Mouse (Mus musculus) hindbrain, embryonic 14.5 days (tissue): Measurements from ENCODE around the gene Zbtb7b. TPM values are rescaled to one million over a fixed set of nuclear protein-coding genes. Genes with fewer than 3 reads are reported as not detected.

Experiments
- ATAC-seq: fragments of 200-750 bp; cut with Nextera tagmentation; 2 replicates; pipeline ENCODE4 v1.8.0; 2017; ENCODE audit warnings: moderate number of reproducible peaks, mild to moderate bottlenecking, moderate TSS enrichment, moderate library complexity; ENCODE audit not compliant: low FRiP score
- DNase-seq: peaks from one replicate; pipeline ENCODE4 v3.0.0-alpha.2; 2015; ENCODE audit warnings: low spot score
- H3K27ac ChIP-seq: fragments of 300-500 bp; sonication (generic); 2 replicates; pipeline ENCODE4 v1.5.1; 2014; ENCODE audit warnings: mild to moderate bottlenecking, moderate library complexity
- H3K27me3 ChIP-seq: fragments of 300-500 bp; sonication (generic); 2 replicates; pipeline ENCODE4 v1.6.1; 2014; ENCODE audit warnings: mild to moderate bottlenecking, low read length, mixed read lengths; ENCODE audit not compliant: control insufficient read depth, insufficient read depth
- H3K36me3 ChIP-seq: fragments of 300-500 bp; sonication (generic); replicated peaks from 2 replicates; pipeline ENCODE4 v1.6.1; 2014; ENCODE audit not compliant: control insufficient read depth, insufficient read depth
- H3K4me1 ChIP-seq: fragments of 300-500 bp; sonication (generic); replicated peaks from 2 replicates; pipeline ENCODE4 v1.6.1; 2014; ENCODE audit warnings: antibody characterized with exemption, low read length, mixed read lengths; ENCODE audit not compliant: control insufficient read depth, insufficient read depth
- H3K4me2 ChIP-seq: fragments of 300-500 bp; sonication (generic); replicated peaks from 2 replicates; pipeline ENCODE4 v1.6.1; 2014; ENCODE audit warnings: mild to moderate bottlenecking, moderate library complexity
- H3K4me3 ChIP-seq: fragments of 300-500 bp; sonication (generic); replicated peaks from 2 replicates; pipeline ENCODE4 v1.5.1; 2014; ENCODE audit warnings: mild to moderate bottlenecking, low read length
- H3K9ac ChIP-seq: fragments of 300-500 bp; sonication (generic); 2 replicates; pipeline ENCODE4 v1.6.1; 2014
- H3K9me3 ChIP-seq: fragments of 300-500 bp; sonication (generic); 2 replicates; pipeline ENCODE4 v1.6.1; 2016; ENCODE audit warnings: low read length; ENCODE audit not compliant: control insufficient read depth
- WGBS: fragments of 180-500 bp; shearing (Covaris S2); extraction: QIAGEN DNeasy Blood & Tissue Kit; methylation state at CpG from one replicate; pipeline ENCODE4 v1.1.7; 2014; 5-methylcytosine and 5-hydroxymethylcytosine counted together
- polyA plus RNA-seq: library from polyadenylated mRNA; unstranded; fragments of >200 nt; fragmentation: Nextera tagmentation; extraction: Ambion mirVana; gene quantifications from 2 replicates; pipeline ENCODE4 v1.2.1, GENCODE M21; 2014

The Zbtb7b gene
- polyA plus RNA-seq, 1 experiment from 2014 or later = 0.46 TPM

DNA sequence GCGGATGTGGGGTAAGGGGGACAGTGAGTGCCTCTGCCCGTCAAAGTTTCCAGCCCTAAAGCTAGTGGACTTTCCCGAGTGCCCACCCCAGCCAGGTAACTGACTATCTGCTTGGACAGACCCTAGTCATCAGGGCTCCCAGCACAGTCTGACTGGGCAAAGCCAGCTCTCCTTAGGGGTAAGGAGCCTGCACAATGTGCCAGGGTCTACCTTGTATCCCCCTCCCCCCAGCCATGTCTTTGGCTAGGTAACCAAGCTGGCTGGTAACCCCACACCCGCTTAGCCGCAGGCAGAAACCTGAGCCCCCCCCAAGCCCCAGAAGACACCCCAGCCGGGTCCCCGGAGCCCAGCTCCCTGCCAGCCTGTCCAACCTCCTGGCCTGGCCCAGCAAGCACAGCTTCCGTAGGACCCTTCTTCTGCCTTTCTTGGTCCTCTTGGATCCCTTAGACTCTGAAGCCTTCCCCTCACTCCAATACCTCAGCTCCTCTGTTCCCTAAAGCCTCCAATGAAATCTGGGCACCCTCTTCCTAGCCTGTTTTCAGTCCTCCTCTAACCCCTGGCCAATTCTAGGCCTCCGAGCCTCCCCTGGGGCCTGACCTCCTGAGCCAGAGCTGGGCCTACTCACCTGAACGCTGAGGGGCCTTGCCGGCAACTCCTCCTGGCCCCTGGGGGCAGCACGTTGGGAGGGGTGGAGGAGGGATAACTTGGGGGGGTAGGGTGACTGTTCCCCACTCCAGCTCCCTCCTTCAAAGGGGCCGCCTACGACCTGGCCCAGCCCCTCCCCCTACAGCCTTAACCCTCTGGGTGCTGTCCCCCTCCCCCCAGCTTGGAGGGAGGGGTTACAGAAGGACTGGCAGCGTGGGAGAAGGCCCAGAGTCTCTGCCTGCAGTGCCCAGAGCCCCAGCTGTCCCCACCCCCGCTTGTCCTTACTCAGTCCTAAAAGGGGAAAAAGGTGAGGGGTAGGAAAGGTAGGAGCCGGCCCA lies 7.8 kb downstream of the Zbtb7b start:
- Histone ChIP-seq H3K9me3 (no peaks in the 10 kb centered on the region), H3K27me3 (no peaks in the 10 kb centered on the region), H3K9ac (no peak overlapping the region), H3K27ac (no peak overlapping the region), H3K4me2 (no peak overlapping the region), H3K4me1 (peaks cover 14% of the 10 kb centered on the region), H3K4me3 (no peak overlapping the region), H3K36me3 (no peaks in the 10 kb centered on the region)
- 52% methylated on average over 16 of the region's 17 CpGs for WGBS
- DNase-seq (no peak), ATAC-seq (no peak)

GRCm38 (mm10) chr3:89385451-89385850 lies 9.1 kb downstream of the Zbtb7b start:
- Histone ChIP-seq H3K4me2 (no peak overlapping the region), H3K9me3 (no peaks in the 10 kb centered on the region), H3K4me1 (peaks cover under 1% of the 10 kb centered on the region; the same call in 1 of the 2 replicates), H3K36me3 (no peaks in the 10 kb centered on the region), H3K27ac (no peak overlapping the region), H3K27me3 (no peaks in the 10 kb centered on the region), H3K9ac (no peak overlapping the region), H3K4me3 (no peak overlapping the region)
- ATAC-seq (no peak), DNase-seq (no peak)
- 45% methylated on average over 11 of the region's 11 CpGs for WGBS

DNA sequence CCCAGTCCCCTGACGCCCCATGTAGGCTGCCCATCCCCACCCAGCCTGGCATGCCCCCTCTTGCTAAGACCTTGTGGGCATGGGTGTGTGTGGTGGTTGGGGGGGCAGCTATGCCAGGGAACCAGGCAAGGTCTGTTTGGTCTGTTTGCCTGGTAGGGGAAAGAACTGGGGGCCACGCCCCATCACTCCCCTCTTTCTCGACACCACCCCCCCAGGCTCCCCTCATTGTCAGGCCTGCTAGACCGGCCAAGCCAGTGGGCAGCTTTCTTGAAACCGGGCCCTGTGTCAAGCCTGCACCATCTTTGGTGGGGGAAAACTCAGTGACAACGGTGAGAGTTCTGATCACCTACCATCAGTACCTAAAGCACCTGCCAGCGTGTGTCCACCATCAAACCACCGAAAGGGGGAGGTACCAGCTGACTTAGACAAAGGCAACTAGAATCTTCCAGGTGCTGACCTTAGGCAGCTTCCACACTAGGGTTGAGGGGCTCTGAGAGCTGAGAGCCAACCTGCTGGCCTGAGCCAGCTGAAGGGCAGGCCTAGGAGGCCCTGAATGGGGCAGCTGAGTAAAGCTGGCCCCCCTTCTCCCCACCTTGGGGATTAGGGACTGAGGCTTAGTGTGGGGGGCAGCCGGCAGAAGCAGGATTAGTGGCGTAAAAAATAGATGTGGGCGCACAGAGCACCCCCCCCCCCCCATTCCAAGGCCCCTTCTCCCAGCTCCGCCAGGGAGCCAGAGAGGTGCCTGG lies 10.1 kb downstream of the Zbtb7b start:
- H3K4me3 ChIP-seq = no peak overlapping the region
- H3K4me2 ChIP-seq = no peak overlapping the region
- H3K4me1 ChIP-seq = no peaks in the 10 kb centered on the region
- DNase-seq = no peak
- no peak for ATAC-seq
- 77% methylated on average over 12 of the region's 12 CpGs for WGBS
- no peaks in the 10 kb centered on the region for H3K27me3 ChIP-seq
- H3K27ac ChIP-seq = no peak overlapping the region
- no peak overlapping the region for H3K9ac ChIP-seq
- H3K9me3 ChIP-seq = no peaks in the 10 kb centered on the region
- no peaks in the 10 kb centered on the region for H3K36me3 ChIP-seq

GRCm38 (mm10) chr3:89383651-89384255 lies 10.8 kb downstream of the Zbtb7b start:
- 88% methylated on average over 5 of the region's 5 CpGs for WGBS

GRCm38 (mm10) chr3:89382950-89383349 lies 11.6 kb downstream of the Zbtb7b start:
- Histone ChIP-seq H3K9me3 (no peaks in the 10 kb centered on the region), H3K27ac (no peak overlapping the region), H3K4me2 (no peak overlapping the region), H3K27me3 (no peaks in the 10 kb centered on the region), H3K4me3 (no peak overlapping the region), H3K4me1 (peaks cover 13% of the 10 kb centered on the region), H3K36me3 (no peaks in the 10 kb centered on the region), H3K9ac (no peak overlapping the region)
- WGBS = 79% methylated on average over 5 of the region's 5 CpGs
- ATAC-seq = no peak
- no peak for DNase-seq

More at GRCm38 (mm10) chr3:89383651-89384255, 10.8 kb downstream of the Zbtb7b start:
- Histone ChIP-seq H3K9me3 (no peaks in the 10 kb centered on the region), H3K4me2 (no peak overlapping the region), H3K27me3 (no peaks in the 10 kb centered on the region), H3K36me3 (no peaks in the 10 kb centered on the region), H3K4me1 (peaks cover 5% of the 10 kb centered on the region), H3K9ac (no peak overlapping the region), H3K27ac (no peak overlapping the region), H3K4me3 (no peak overlapping the region)
- DNase-seq (no peak), ATAC-seq (no peak)

DNA sequence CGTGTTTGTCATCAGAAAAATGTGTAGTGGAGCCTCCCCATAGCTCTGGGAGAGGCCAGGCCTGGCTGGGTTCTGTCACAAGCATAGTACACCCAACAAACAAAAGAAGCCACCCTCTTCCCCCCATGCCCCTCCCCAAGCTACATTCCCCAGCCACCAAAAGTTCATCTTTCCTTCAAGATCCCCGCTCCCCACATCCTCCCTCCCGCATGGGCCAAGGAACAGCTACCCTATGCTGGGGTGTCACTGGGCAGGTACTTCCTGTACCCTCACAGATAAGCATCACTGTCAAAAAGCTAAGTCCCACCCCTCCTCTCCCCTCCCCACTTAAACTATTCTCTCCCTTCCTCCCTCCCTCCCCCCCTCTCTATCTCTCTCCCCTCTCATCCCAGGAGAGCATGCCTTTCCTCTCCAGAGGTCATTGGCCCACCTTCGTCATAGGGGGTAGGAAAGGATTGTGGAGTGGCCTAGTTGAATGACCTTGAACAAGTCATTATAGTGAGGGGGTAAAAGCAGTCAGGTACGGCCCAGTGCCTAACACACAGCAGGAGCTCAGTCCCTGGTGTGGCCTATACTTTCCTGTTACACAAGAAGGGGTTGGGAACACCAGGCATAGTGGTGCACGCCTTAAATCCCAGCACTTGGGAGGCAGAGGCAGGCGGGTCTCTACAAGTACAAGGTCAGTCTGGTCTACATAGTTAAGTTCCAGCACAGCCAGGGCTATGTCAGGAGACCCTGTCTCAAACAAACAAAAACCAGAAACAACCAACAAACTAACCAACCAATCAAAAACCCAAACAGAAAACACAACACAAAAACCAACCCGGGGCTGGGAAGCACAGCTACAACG lies 12.3 kb downstream of the Zbtb7b start:
- no peak overlapping the region for H3K27ac ChIP-seq
- H3K4me2 ChIP-seq = no peak overlapping the region
- H3K4me1 ChIP-seq = peaks cover 14% of the 10 kb centered on the region
- H3K36me3 ChIP-seq = no peaks in the 10 kb centered on the region
- H3K9me3 ChIP-seq = no peaks in the 10 kb centered on the region
- DNase-seq (no peak), ATAC-seq (no peak)
- no peak overlapping the region for H3K9ac ChIP-seq
- H3K4me3 ChIP-seq = no peak overlapping the region
- H3K27me3 ChIP-seq = no peaks in the 10 kb centered on the region
- 90% methylated on average over 9 of the region's 9 CpGs for WGBS

DNA sequence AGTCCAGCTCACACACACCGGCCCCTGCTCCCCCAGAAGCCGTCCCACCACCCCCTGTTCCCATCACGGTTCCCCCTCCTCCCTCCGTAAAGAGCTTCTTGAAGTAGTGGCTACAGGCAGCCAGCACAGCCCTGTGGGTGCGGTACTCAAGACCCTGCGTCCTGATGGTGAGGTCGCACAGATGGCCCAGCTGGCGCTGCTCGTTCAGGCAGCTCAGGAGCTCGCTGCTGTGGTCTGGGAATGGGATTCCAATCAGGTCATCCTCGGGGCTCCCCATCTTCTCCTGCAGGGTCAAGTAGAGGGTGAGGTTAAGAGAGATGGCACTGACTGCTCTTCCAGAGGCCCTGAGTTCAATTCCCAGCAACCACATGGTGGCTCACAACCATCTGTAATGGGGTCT lies 13.3 kb downstream of the Zbtb7b start:
- no peaks in the 10 kb centered on the region for H3K9me3 ChIP-seq
- H3K27me3 ChIP-seq = no peaks in the 10 kb centered on the region
- H3K4me1 ChIP-seq = peaks cover 14% of the 10 kb centered on the region
- no peak overlapping the region for H3K4me3 ChIP-seq
- ATAC-seq = no peak
- no peak overlapping the region for H3K27ac ChIP-seq
- H3K9ac ChIP-seq = no peak overlapping the region
- WGBS = 84% methylated on average over 11 of the region's 11 CpGs
- no peaks in the 10 kb centered on the region for H3K36me3 ChIP-seq
- no peak overlapping the region for H3K4me2 ChIP-seq
- no peak for DNase-seq

DNA sequence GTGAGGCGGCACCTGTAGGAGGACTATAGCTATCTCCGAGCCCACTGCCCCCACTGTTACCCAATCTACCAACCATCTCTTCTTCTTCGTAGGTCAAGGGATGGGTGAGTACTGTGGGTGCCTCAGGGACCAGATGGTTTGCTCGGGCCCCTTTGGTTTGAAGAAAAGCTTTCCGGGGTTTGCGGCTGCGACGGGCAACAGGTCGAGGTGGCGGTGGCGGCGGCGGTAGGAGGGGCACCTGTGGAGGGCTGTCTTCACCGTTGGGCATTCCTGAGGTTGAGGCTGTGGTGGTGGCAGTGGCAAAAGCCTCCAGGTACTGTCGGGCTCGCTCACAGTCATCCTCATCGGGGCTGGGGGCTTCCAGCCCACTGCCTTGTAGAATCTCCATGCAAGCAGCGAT lies 13.9 kb downstream of the Zbtb7b start:
- Histone ChIP-seq H3K9ac (no peak overlapping the region), H3K9me3 (no peaks in the 10 kb centered on the region)
- 96% methylated on average over 18 of the region's 18 CpGs for whole genome bisulfite sequencing

More for the DNA sequence above, 13.9 kb downstream of the Zbtb7b start:
- no peak overlapping the region for H3K27ac ChIP-seq
- no peaks in the 10 kb centered on the region for H3K36me3 ChIP-seq
- H3K4me1 ChIP-seq = peaks cover 14% of the 10 kb centered on the region
- DNase-seq (no peak), ATAC-seq (no peak)
- H3K27me3 ChIP-seq = no peaks in the 10 kb centered on the region
- no peak overlapping the region for H3K4me2 ChIP-seq
- no peak overlapping the region for H3K4me3 ChIP-seq
